Mouse (Mus musculus): Measurements from ENCODE around the gene Olfr1340.

DNA sequence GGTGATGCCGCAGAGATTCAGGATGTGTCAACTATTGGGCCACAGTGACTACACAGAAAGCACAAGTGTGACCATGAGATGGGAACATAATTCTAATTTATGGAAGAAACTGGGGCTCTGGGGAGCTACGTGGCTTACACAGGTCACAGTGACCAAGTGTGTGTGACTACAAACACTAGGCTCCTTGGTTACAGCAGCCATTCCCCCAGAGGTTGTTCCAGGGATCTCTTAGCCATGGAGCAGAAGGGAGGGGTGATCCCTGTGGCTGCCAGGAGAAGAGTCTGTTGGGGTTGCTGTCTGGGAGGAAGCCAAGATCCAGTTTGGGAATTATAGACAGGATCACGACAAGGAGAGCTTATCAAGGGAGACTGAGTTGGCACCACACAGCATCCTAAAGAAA lies 16.7 kb upstream of the Olfr1340 start, which contains the start of gene Olfr1341:
- TF ChIP-seq EP300 (optimal IDR thresholded peaks at IDR 0.05): no peak
- no peak for TF ChIP-seq CTCF (IDR thresholded peaks at IDR 0.05; ENCODE audit: low read depth)

Measured in stomach, postnatal 0 days (tissue).